Mouse (Mus musculus) spleen, adult 2 months (tissue): ENCODE measurements around the gene Ruvbl2.

Source experiments
- CTCF ChIP-seq: fragments of 200-500 bp; IDR thresholded peaks from 2 replicates; pipeline ENCODE4 v1.5.1; 2011; ENCODE audit warnings: mild to moderate bottlenecking, inconsistent platforms; ENCODE audit not compliant: insufficient read depth, insufficient read length, insufficient replicate concordance; ENCODE audit errors: extremely low read depth
- POLR2A ChIP-seq: fragments of 200-500 bp; IDR thresholded peaks from 2 replicates; pipeline ENCODE4 v1.6.1; 2011; ENCODE audit warnings: low read depth, low read length, inconsistent platforms

DNA sequence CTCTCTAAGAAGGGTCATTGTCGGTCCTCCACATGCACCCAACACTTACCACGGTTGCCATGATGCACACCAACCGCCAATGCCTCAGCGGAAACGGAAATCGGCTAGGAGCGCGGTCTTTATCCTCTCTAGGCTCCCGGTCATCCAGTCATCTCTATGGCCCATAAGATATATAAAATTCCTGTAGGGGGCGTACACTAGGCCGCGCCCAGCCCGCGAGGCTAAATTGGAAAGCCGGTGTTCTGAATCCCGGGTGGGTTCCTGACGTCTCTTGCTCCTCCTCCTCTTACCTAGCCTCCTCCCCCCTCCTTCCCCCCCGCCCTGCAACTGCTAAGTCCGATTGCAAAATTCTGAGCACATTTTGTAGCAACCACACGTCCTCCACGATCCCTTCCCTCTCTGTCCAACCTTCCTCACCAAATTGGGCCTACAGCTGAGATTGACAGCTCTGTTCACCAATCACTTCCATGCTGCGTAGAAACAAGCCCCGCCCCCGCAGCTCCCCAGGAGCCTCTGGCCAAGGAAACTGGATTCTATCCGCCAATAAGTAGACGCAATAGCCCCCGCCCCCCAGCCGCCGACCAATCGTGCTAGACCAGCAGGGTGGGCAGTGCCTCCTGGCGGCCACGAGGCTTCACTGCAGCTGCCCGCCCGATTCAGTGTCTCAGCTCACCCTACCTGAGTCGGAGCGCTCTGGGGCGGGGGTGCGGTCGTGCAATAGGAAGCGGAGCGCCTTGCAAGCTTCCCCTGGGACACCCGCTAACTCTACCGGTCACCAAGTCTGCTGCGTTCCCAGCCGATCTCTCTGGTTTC is 3.5 kb downstream of the Ruvbl2 start, which contains the start of gene Gys1:
- TF ChIP-seq POLR2A (peak; percentile 21; the same call in 1 of the 2 replicates), CTCF (peak; percentile 99)
